Mouse (Mus musculus): ENCODE results near the gene Slc4a4. TPM values are rescaled to one million over a fixed set of nuclear protein-coding genes. Genes with fewer than 3 reads are reported as not detected.

The Slc4a4 gene
- polyA plus RNA-seq, 1 experiment from 2014 or later, result 0.98 TPM

DNA sequence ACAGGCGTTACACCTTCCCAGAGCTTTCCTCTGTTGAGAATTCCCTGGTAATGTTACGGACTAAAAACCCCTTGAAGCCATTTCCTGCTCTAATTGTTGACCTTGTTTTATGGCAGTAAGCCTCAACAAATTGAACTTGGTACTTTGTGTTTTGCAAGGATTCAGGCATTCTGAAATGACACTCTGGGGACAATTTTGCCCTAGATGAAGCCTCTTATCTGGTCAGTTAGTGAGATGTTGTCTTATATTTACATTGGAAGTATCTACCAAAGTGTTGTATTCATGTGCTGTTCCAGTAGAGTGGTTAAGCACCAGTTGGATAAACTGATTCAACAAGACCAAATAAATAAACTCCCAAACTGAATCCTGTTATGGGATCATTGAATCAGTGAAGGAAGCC lies 53.2 kb downstream of the Slc4a4 start:
- no peak overlapping the region for H3K9ac ChIP-seq (ENCODE audit: low read length)
- no peak overlapping the region for H3K4me3 ChIP-seq (ENCODE audit: low read depth, low read length)
- no peaks in the 10 kb centered on the region for H3K27me3 ChIP-seq (replicated peaks; ENCODE audit: control insufficient read depth, insufficient read depth, low read length)
- H3K4me1 ChIP-seq (ENCODE audit: control insufficient read depth, insufficient read depth, low read length), result no peaks in the 10 kb centered on the region
- H3K9me3 ChIP-seq (replicated peaks; ENCODE audit: control insufficient read depth, low read length), result no peaks in the 10 kb centered on the region
- no peak overlapping the region for H3K4me2 ChIP-seq (ENCODE audit: low read length)
- no peak overlapping the region for H3K27ac ChIP-seq (ENCODE audit: low read depth, low read length)
- ATAC-seq (no peak), DNase-seq (ENCODE audit: low spot score) (no peak)
- 92% methylated on average over 2 of the region's 2 CpGs for WGBS
- no peaks in the 10 kb centered on the region for H3K36me3 ChIP-seq (ENCODE audit: control insufficient read depth, insufficient read depth, low read length)

DNA sequence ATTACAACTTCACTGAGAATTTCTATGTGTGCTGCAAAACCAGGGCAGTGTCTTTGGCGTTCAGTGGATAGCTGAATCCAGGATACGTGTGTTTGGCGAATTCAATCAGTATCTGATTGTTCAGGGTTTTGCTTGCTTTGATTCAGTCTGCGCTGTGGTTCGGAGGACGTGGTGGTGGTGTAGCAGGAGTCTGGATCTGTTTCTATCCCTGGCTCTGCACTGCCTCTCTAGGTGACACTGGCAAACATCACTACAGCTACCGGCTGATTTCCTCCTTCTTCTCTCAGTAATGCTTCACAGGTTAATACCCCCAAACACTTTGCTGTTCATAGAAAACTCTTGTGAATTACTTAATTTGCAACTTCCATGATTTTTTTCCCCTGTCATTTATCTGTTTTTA lies 55.3 kb downstream of the Slc4a4 start:
- ATAC-seq, result no peak
- H3K9me3 ChIP-seq (replicated peaks; ENCODE audit: control insufficient read depth, low read length), result no peaks in the 10 kb centered on the region
- no peak overlapping the region for H3K27ac ChIP-seq (ENCODE audit: low read depth, low read length)
- H3K4me1 ChIP-seq (ENCODE audit: control insufficient read depth, insufficient read depth, low read length), result no peaks in the 10 kb centered on the region
- H3K4me3 ChIP-seq (ENCODE audit: low read depth, low read length), result no peak overlapping the region
- no peaks in the 10 kb centered on the region for H3K36me3 ChIP-seq (ENCODE audit: control insufficient read depth, insufficient read depth, low read length)
- H3K9ac ChIP-seq (ENCODE audit: low read length), result no peak overlapping the region
- no peaks in the 10 kb centered on the region for H3K27me3 ChIP-seq (replicated peaks; ENCODE audit: control insufficient read depth, insufficient read depth, low read length)
- WGBS, result 88% methylated on average over 7 of the region's 7 CpGs
- H3K4me2 ChIP-seq (ENCODE audit: low read length), result no peak overlapping the region
- no peak for DNase-seq (ENCODE audit: low spot score)

DNA sequence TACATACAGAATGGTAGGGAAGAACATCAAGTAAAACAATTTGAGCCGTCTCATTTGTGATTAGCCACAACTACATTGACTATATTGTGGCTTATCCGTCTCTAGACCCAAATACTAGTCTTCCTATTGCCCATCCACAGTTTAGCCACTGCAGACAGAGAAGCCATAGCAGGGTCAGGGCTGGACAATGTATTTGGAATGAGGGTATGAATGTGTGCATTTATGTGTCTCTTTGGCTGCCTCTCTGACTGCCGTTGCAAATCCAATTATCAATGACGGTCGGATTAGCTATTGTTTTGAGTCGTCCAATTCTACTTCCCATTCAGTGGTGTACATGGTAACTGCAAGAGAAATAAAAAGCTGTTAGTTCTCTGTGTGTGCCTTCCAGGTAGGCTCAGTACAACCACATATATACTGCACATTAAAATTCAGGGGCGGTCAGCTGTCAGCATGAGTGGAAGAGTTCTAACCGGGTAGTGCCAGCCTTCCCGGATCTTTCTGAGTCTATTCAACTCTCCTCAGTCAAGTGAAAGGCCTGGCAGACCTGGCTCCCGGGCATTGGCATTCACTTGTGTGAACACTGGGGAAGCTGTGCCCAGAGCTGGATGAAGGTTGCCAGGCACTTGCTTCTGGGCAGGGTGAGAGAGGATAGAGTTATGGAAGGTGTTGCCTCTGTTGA lies 59.2 kb downstream of the Slc4a4 start:
- Histone ChIP-seq H3K4me2 (ENCODE audit: low read length) (no peak overlapping the region), H3K9ac (ENCODE audit: low read length) (no peak overlapping the region), H3K36me3 (ENCODE audit: control insufficient read depth, insufficient read depth, low read length) (no peaks in the 10 kb centered on the region), H3K27me3 (replicated peaks; ENCODE audit: control insufficient read depth, insufficient read depth, low read length) (no peaks in the 10 kb centered on the region), H3K27ac (ENCODE audit: low read depth, low read length) (no peak overlapping the region), H3K4me1 (ENCODE audit: control insufficient read depth, insufficient read depth, low read length) (no peaks in the 10 kb centered on the region), H3K9me3 (replicated peaks; ENCODE audit: control insufficient read depth, low read length) (no peaks in the 10 kb centered on the region), H3K4me3 (ENCODE audit: low read depth, low read length) (no peak overlapping the region)
- WGBS, result 32% methylated on average over 10 of the region's 10 CpGs
- peak; percentile 68 for DNase-seq (ENCODE audit: low spot score)
- ATAC-seq, result peak; percentile 77

DNA sequence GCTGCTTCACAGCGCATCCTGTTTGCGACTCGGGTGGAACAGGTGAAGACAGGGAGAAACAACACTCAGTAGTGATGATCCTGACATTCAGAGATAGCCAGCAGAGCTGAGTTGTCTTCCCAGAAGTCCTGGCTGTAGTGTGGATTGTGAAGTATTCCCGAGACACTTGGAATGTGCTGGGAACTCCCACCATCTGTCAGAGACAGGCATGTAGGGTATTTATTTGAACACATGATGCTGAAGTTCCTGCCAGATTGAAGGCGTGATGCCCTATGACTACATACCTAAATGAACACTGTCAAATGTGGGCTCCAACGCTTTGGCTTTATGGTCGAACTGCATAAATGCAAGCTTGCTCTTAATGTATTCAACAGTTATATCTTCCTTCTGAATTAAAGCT lies 63.7 kb downstream of the Slc4a4 start:
- 89% methylated on average over 7 of the region's 7 CpGs for WGBS
- Histone ChIP-seq H3K4me3 (ENCODE audit: low read depth, low read length) (no peak overlapping the region), H3K27ac (ENCODE audit: low read depth, low read length) (no peak overlapping the region), H3K4me1 (ENCODE audit: control insufficient read depth, insufficient read depth, low read length) (no peaks in the 10 kb centered on the region), H3K4me2 (ENCODE audit: low read length) (no peak overlapping the region), H3K27me3 (replicated peaks; ENCODE audit: control insufficient read depth, insufficient read depth, low read length) (no peaks in the 10 kb centered on the region), H3K9ac (ENCODE audit: low read length) (no peak overlapping the region), H3K36me3 (ENCODE audit: control insufficient read depth, insufficient read depth, low read length) (no peaks in the 10 kb centered on the region), H3K9me3 (replicated peaks; ENCODE audit: control insufficient read depth, low read length) (no peaks in the 10 kb centered on the region)
- peak; percentile 53; the same call in 1 of the 2 replicates for ATAC-seq
- peak; percentile 57 for DNase-seq (ENCODE audit: low spot score)

DNA sequence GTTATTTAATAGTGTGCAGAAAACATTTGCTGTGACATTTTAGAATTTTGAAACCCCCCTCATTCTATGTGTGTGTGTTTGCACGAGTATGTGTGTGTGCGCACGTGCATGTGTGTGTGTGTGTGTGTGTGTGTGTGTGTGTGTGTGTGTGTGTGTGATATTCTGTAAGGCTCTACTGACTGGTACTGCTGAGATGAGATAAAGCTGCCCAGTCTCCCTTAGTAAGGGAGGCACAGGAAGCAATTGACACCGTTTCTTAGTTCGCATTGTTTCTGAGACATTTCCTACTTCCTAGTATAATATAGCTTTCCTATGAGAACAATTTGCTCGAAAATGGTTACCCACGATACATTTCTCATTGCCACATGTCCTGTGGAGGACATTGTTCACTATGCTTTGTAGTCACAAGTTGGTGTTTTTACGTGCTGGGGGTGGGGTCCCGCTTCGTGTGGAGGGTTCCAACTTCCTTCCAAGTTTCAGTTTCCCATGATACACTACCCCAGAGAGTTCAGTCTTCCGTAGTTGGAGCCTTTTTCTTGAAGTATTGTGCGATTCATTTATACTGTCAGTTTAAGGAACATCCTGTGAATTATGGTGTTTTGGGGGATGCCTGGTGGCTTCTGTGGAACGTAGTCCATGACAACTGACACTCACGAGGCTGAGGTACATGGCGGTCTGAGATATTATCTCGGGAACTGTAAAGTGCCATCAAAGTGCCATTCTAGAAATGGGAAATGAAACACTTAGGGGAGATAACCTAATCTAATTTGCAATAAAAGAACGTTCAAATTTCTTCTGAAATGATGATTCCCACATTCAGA lies 66.3 kb downstream of the Slc4a4 start:
- H3K9me3 ChIP-seq (replicated peaks; ENCODE audit: control insufficient read depth, low read length), result no peaks in the 10 kb centered on the region
- ATAC-seq (no peak), DNase-seq (ENCODE audit: low spot score) (no peak)
- no peaks in the 10 kb centered on the region for H3K4me1 ChIP-seq (ENCODE audit: control insufficient read depth, insufficient read depth, low read length)
- no peaks in the 10 kb centered on the region for H3K27me3 ChIP-seq (replicated peaks; ENCODE audit: control insufficient read depth, insufficient read depth, low read length)
- H3K36me3 ChIP-seq (ENCODE audit: control insufficient read depth, insufficient read depth, low read length), result no peaks in the 10 kb centered on the region
- H3K4me3 ChIP-seq (ENCODE audit: low read depth, low read length), result no peak overlapping the region
- H3K27ac ChIP-seq (ENCODE audit: low read depth, low read length), result no peak overlapping the region
- 90% methylated on average over 17 of the region's 17 CpGs for WGBS
- no peak overlapping the region for H3K9ac ChIP-seq (ENCODE audit: low read length)
- no peak overlapping the region for H3K4me2 ChIP-seq (ENCODE audit: low read length)

DNA sequence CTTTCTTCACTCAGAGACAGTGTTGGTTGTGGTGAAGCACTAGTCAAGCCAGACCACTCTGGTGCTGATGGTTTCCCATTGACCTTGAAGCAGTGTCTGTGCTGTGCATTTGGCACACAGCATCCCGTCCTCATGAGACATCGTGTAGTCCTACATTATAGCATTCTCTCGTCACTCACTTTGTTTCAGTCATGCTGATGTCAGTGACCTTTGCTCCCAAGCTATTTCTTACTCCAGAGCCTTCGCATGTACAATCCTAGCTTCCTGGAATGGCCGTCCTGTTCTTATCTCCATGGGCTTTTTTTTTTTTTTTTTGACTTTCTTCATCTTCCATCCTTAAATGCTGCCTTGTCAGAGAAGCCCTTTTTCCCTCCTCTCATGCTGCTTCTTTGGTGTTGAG lies 71.1 kb downstream of the Slc4a4 start:
- 93% methylated on average over 5 of the region's 5 CpGs for WGBS
- no peak overlapping the region for H3K27ac ChIP-seq (ENCODE audit: low read depth, low read length)
- H3K9ac ChIP-seq (ENCODE audit: low read length), result no peak overlapping the region
- H3K36me3 ChIP-seq (ENCODE audit: control insufficient read depth, insufficient read depth, low read length), result no peaks in the 10 kb centered on the region
- DNase-seq (ENCODE audit: low spot score) (no peak), ATAC-seq (no peak)
- H3K27me3 ChIP-seq (replicated peaks; ENCODE audit: control insufficient read depth, insufficient read depth, low read length), result no peaks in the 10 kb centered on the region
- no peak overlapping the region for H3K4me2 ChIP-seq (ENCODE audit: low read length)
- H3K4me3 ChIP-seq (ENCODE audit: low read depth, low read length), result no peak overlapping the region
- no peaks in the 10 kb centered on the region for H3K9me3 ChIP-seq (replicated peaks; ENCODE audit: control insufficient read depth, low read length)
- no peaks in the 10 kb centered on the region for H3K4me1 ChIP-seq (ENCODE audit: control insufficient read depth, insufficient read depth, low read length)

DNA sequence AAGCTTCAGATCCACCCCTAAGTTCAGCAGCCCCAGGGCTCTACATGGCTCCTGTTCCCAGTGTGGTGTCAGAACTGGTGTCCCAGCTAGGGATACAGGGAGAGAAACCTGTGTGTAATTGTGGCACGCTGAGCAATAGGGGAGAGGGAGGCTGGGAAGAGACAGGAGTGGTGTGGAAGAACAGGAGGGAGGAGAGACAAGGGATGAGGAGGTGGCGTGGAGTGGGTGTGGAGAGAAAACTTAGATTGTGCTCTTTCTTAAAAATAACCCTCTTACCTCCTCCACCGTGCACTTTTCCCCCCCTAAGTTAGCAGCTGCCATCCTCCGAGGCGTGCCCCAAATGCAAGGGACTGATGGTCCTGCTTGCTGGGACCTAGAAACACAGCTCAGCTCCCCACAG lies 72.3 kb downstream of the Slc4a4 start:
- no peak for DNase-seq (ENCODE audit: low spot score)
- WGBS, result 94% methylated on average over 5 of the region's 5 CpGs
- H3K4me3 ChIP-seq (ENCODE audit: low read depth, low read length), result no peak overlapping the region
- no peaks in the 10 kb centered on the region for H3K36me3 ChIP-seq (ENCODE audit: control insufficient read depth, insufficient read depth, low read length)
- no peak overlapping the region for H3K27ac ChIP-seq (ENCODE audit: low read depth, low read length)
- H3K9me3 ChIP-seq (replicated peaks; ENCODE audit: control insufficient read depth, low read length), result no peaks in the 10 kb centered on the region
- no peaks in the 10 kb centered on the region for H3K4me1 ChIP-seq (ENCODE audit: control insufficient read depth, insufficient read depth, low read length)
- no peak for ATAC-seq
- H3K4me2 ChIP-seq (ENCODE audit: low read length), result no peak overlapping the region
- H3K9ac ChIP-seq (ENCODE audit: low read length), result no peak overlapping the region
- no peaks in the 10 kb centered on the region for H3K27me3 ChIP-seq (replicated peaks; ENCODE audit: control insufficient read depth, insufficient read depth, low read length)

DNA sequence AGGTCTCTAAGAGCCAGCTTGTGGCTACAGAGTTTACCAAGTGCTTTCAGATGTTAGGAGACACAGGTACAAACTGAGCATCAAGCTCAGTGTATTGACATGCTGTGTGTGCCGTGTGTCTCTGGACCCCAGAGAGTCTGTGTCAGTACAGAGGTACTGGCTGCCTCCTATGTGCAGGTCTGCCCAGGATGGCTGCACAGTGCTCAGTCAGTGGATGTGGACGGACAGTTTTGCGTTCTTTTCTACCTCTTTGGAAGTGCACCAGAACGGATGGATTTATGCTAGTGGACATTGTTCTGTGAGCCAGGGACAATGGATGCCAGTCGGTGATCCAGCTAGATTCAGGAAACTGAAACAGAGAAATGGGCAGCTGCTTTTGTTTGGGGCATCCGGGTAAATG lies 72.8 kb downstream of the Slc4a4 start:
- Histone ChIP-seq H3K4me2 (ENCODE audit: low read length) (no peak overlapping the region), H3K27ac (ENCODE audit: low read depth, low read length) (no peak overlapping the region), H3K4me1 (ENCODE audit: control insufficient read depth, insufficient read depth, low read length) (no peaks in the 10 kb centered on the region), H3K36me3 (ENCODE audit: control insufficient read depth, insufficient read depth, low read length) (no peaks in the 10 kb centered on the region), H3K27me3 (replicated peaks; ENCODE audit: control insufficient read depth, insufficient read depth, low read length) (no peaks in the 10 kb centered on the region), H3K9ac (ENCODE audit: low read length) (no peak overlapping the region), H3K4me3 (ENCODE audit: low read depth, low read length) (no peak overlapping the region), H3K9me3 (replicated peaks; ENCODE audit: control insufficient read depth, low read length) (no peaks in the 10 kb centered on the region)
- ATAC-seq (no peak), DNase-seq (ENCODE audit: low spot score) (no peak)
- WGBS, result 65% methylated on average over 6 of the region's 6 CpGs

Measured in forebrain, embryonic 14.5 days (tissue).